Mouse (Mus musculus): ENCODE measurements at regions not wholly inside any gene's neighbourhood (a gene's known extent, or its start where the extent isn't known, plus 50 kb on each side); places are given as distances from the start of the nearest gene placed in this dataset.

DNA sequence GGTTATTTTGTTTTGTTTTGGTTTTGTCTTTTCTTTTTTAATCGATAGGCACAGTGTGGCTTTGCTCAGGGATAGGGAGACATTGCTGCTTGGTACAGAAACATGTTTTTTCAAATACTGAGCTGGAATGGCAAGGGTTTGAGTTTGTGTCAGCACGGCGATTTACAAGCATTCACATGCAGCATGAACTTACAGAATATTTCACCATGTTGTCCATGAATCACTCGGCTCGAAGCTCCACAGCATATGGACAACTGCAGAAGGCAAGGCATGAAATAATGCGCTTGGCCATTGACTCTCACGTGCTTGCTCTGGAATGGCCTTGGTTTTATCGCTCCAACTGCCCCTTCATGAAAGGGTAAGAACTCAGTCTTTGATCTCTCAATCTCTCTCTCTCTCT is 147.1 kb upstream of the Cdkn3 start:
- H3K36me3 ChIP-seq (replicated peaks; ENCODE audit: control insufficient read depth, insufficient read depth, low read length) = no peaks in the 10 kb centered on the region
- 70% methylated on average over 8 of the region's 8 CpGs for WGBS
- no peaks in the 10 kb centered on the region for H3K27me3 ChIP-seq (ENCODE audit: control insufficient read depth, insufficient read depth, low read length)
- no peak overlapping the region for H3K4me3 ChIP-seq (ENCODE audit: low read depth, low read length)
- H3K4me2 ChIP-seq (ENCODE audit: low read depth, low read length) = no peak overlapping the region
- no peaks in the 10 kb centered on the region for H3K9me3 ChIP-seq (replicated peaks; ENCODE audit: control insufficient read depth, low read length)
- H3K9ac ChIP-seq (replicated peaks; ENCODE audit: low read depth, low read length) = no peak overlapping the region
- no peaks in the 10 kb centered on the region for H3K4me1 ChIP-seq (ENCODE audit: control insufficient read depth, insufficient read depth)
- no peak for TF ChIP-seq EP300 (IDR thresholded peaks at IDR 0.05; ENCODE audit: low read depth)
- TF ChIP-seq CTCF (IDR thresholded peaks at IDR 0.05; ENCODE audit: low read depth) = no peak
- no peak overlapping the region for H3K27ac ChIP-seq (ENCODE audit: low read depth)
- DNase-seq (ENCODE audit: low spot score) (no peak), ATAC-seq (ENCODE audit: insufficient read depth, low read depth) (no peak)

DNA sequence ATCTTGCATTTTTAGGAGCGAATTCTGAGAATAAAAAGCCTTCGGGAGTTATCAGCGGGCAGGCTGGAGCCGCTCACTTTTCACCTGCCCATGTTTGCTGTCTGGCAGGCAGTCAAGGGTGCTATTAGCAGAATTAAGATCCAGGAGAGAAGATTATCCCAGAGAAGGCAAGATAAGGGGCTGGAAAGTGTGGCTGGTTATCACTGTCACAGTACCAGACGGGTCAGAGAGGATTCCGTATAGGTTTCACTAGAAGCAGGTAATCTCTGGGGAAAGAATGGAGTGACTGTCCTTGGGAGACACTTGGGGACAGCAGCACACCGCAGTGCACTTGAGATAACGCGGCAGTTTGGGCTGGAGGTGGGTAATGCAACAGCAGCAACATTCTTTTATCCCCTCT is 147.8 kb upstream of the Cdkn3 start:
- Histone ChIP-seq H3K4me2 (ENCODE audit: low read depth, low read length) (peak overlapping the region; percentile 23; the same call in 1 of the 2 replicates), H3K36me3 (replicated peaks; ENCODE audit: control insufficient read depth, insufficient read depth, low read length) (no peaks in the 10 kb centered on the region), H3K27me3 (ENCODE audit: control insufficient read depth, insufficient read depth, low read length) (no peaks in the 10 kb centered on the region), H3K4me1 (ENCODE audit: control insufficient read depth, insufficient read depth) (no peaks in the 10 kb centered on the region), H3K9ac (replicated peaks; ENCODE audit: low read depth, low read length) (no peak overlapping the region), H3K9me3 (replicated peaks; ENCODE audit: control insufficient read depth, low read length) (no peaks in the 10 kb centered on the region), H3K27ac (ENCODE audit: low read depth) (no peak overlapping the region), H3K4me3 (ENCODE audit: low read depth, low read length) (no peak overlapping the region)
- DNase-seq (ENCODE audit: low spot score) (no peak), ATAC-seq (ENCODE audit: insufficient read depth, low read depth) (no peak)
- TF ChIP-seq EP300 (IDR thresholded peaks at IDR 0.05; ENCODE audit: low read depth) (no peak), CTCF (IDR thresholded peaks at IDR 0.05; ENCODE audit: low read depth) (no peak)
- 14% methylated on average over 9 of the region's 9 CpGs for WGBS

DNA sequence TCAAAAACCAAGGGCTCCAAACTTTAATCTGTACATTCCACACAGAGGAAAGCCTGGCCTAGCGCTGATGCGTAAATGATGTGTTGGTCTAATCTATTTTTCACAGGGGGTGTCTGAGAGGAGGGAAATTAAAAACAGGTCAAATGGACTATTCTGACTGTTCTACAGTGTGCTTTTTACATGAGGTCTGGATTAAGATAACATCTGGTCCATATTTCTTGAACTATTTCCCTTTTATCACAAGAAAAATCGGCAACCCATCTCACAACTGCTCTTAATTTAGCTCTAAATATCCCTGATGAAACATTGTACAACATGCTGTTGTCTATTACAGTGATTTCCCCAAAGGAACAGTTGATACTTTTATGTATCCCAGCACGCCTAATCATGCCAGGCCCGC is 149.4 kb upstream of the Cdkn3 start:
- TF ChIP-seq EP300 (IDR thresholded peaks at IDR 0.05; ENCODE audit: low read depth) (no peak), CTCF (IDR thresholded peaks at IDR 0.05; ENCODE audit: low read depth) (no peak)
- Histone ChIP-seq H3K4me2 (ENCODE audit: low read depth, low read length) (no peak overlapping the region), H3K9me3 (replicated peaks; ENCODE audit: control insufficient read depth, low read length) (no peaks in the 10 kb centered on the region), H3K36me3 (replicated peaks; ENCODE audit: control insufficient read depth, insufficient read depth, low read length) (no peaks in the 10 kb centered on the region), H3K4me3 (ENCODE audit: low read depth, low read length) (no peak overlapping the region), H3K4me1 (ENCODE audit: control insufficient read depth, insufficient read depth) (no peaks in the 10 kb centered on the region), H3K27me3 (ENCODE audit: control insufficient read depth, insufficient read depth, low read length) (no peaks in the 10 kb centered on the region), H3K27ac (ENCODE audit: low read depth) (no peak overlapping the region), H3K9ac (replicated peaks; ENCODE audit: low read depth, low read length) (no peak overlapping the region)
- ATAC-seq (ENCODE audit: insufficient read depth, low read depth) (no peak), DNase-seq (ENCODE audit: low spot score) (no peak)
- 93% methylated on average over 5 of the region's 5 CpGs for WGBS

DNA sequence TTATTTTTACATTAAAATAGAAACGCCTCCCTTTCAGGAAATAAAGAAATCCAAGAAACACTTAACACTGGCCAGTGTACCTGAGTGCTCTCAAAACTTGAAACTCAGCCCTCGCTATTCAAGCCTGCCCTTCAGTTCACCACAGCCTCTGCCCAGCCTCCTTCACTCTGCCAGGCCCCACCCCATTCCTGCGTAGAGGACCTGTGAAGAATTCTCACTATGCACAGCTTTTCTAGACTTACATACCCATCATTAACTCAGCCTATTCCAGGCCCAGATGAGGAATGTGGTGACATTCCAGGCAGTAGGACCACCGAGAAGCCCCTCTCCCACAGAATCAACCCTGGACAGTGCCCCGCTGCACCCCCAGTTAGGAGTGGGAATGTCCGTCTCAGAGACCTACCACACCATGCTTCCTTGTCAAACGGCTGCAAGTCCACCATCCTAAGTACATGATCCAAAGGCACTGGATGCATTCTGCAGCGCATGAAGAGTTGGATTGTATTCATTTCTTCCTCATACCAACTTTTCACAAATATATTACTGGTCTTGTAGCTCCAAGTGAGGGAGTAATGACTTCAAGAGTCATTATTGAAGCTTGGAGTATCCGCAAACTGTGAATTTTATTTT is 150.0 kb upstream of the Cdkn3 start:
- Histone ChIP-seq H3K27ac (ENCODE audit: low read depth) (no peak overlapping the region), H3K4me3 (ENCODE audit: low read depth, low read length) (no peak overlapping the region), H3K36me3 (replicated peaks; ENCODE audit: control insufficient read depth, insufficient read depth, low read length) (no peaks in the 10 kb centered on the region), H3K4me2 (ENCODE audit: low read depth, low read length) (no peak overlapping the region), H3K4me1 (ENCODE audit: control insufficient read depth, insufficient read depth) (0 out of 2 replicates have a peak, but pooled peaks cover 1% of the 10 kb centered on the region), H3K9me3 (replicated peaks; ENCODE audit: control insufficient read depth, low read length) (no peaks in the 10 kb centered on the region), H3K9ac (replicated peaks; ENCODE audit: low read depth, low read length) (no peak overlapping the region), H3K27me3 (ENCODE audit: control insufficient read depth, insufficient read depth, low read length) (no peaks in the 10 kb centered on the region)
- TF ChIP-seq EP300 (IDR thresholded peaks at IDR 0.05; ENCODE audit: low read depth) (no peak), CTCF (IDR thresholded peaks at IDR 0.05; ENCODE audit: low read depth) (no peak)
- DNase-seq (ENCODE audit: low spot score) = no peak
- ATAC-seq (ENCODE audit: insufficient read depth, low read depth) = no peak
- 75% methylated on average over 9 of the region's 9 CpGs for WGBS

DNA sequence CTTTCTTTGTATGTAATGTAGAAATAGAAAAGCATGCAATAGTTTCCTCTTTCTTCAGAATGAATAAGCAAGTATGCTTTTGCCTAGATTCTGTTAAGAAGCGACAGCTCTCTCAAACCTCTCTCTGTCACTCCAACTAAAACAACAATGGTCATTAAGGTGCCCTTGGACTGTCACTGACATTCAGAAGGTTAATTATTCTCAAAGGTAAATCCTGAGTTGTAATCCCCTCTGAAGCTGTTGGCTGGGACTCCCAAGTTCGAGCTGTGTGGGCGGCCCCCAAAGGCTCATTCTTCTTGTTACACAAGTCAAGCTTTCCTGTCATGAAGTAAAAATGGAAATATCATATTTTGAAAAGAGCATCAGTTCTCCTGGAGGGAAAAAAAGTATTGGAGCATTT is 153.6 kb upstream of the Cdkn3 start:
- 80% methylated on average over 3 of the region's 3 CpGs for WGBS
- Histone ChIP-seq H3K9me3 (replicated peaks; ENCODE audit: control insufficient read depth, low read length) (no peaks in the 10 kb centered on the region), H3K27ac (ENCODE audit: low read depth) (no peak overlapping the region), H3K4me3 (ENCODE audit: low read depth, low read length) (no peak overlapping the region), H3K9ac (replicated peaks; ENCODE audit: low read depth, low read length) (no peak overlapping the region), H3K4me2 (ENCODE audit: low read depth, low read length) (no peak overlapping the region), H3K27me3 (ENCODE audit: control insufficient read depth, insufficient read depth, low read length) (no peaks in the 10 kb centered on the region), H3K4me1 (ENCODE audit: control insufficient read depth, insufficient read depth) (0 out of 2 replicates have a peak, but pooled peaks cover 5% of the 10 kb centered on the region), H3K36me3 (replicated peaks; ENCODE audit: control insufficient read depth, insufficient read depth, low read length) (no peaks in the 10 kb centered on the region)
- ATAC-seq (ENCODE audit: insufficient read depth, low read depth) (no peak), DNase-seq (ENCODE audit: low spot score) (no peak)
- TF ChIP-seq EP300 (IDR thresholded peaks at IDR 0.05; ENCODE audit: low read depth) (no peak), CTCF (IDR thresholded peaks at IDR 0.05; ENCODE audit: low read depth) (no peak)

DNA sequence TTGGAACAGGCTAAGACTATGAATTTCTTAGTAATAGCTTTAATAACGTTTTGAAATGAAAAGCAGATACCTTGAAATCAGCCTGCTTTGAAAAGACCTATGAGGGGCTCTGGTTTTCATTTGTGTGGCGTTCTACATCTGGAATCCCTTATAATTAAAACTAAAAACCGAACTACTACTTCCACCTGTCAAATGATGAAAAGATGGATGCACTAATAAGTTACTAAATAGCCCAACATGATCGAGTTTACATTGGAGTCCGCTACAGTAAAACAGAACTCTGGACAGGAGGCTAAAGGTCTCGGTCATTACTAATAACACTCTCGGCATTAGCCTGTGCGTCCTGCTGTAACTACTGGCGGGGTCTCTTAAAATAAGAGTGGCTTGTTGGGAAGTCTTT is 154.3 kb upstream of the Cdkn3 start:
- no peak for TF ChIP-seq EP300 (IDR thresholded peaks at IDR 0.05; ENCODE audit: low read depth)
- TF ChIP-seq CTCF (IDR thresholded peaks at IDR 0.05; ENCODE audit: low read depth) = no peak
- WGBS = 85% methylated on average over 9 of the region's 9 CpGs
- Histone ChIP-seq H3K9me3 (replicated peaks; ENCODE audit: control insufficient read depth, low read length) (no peaks in the 10 kb centered on the region), H3K36me3 (replicated peaks; ENCODE audit: control insufficient read depth, insufficient read depth, low read length) (no peaks in the 10 kb centered on the region), H3K9ac (replicated peaks; ENCODE audit: low read depth, low read length) (no peak overlapping the region), H3K4me2 (ENCODE audit: low read depth, low read length) (no peak overlapping the region), H3K4me3 (ENCODE audit: low read depth, low read length) (no peak overlapping the region), H3K4me1 (ENCODE audit: control insufficient read depth, insufficient read depth) (0 out of 2 replicates have a peak, but pooled peaks cover 5% of the 10 kb centered on the region), H3K27me3 (ENCODE audit: control insufficient read depth, insufficient read depth, low read length) (no peaks in the 10 kb centered on the region), H3K27ac (ENCODE audit: low read depth) (no peak overlapping the region)
- DNase-seq (ENCODE audit: low spot score) = no peak
- no peak for ATAC-seq (ENCODE audit: insufficient read depth, low read depth)

Data from heart, postnatal 0 days (tissue).